Mouse (Mus musculus) heart, adult 2 months (tissue): ENCODE data around the gene Rasa3.

Experiments used
- CTCF ChIP-seq: fragments of 200-600 bp; IDR thresholded peaks from 2 replicates; pipeline ENCODE4 v1.8.1; 2022; ENCODE audit warnings: antibody characterized with exemption, mild to moderate bottlenecking, moderate library complexity
- EP300 ChIP-seq: fragments of 200-500 bp; IDR thresholded peaks from 2 replicates; pipeline ENCODE4 v1.6.1; 2011; ENCODE audit warnings: low read depth, low read length, control low read depth; ENCODE audit not compliant: insufficient read depth
- POLR2A ChIP-seq: fragments of 200-500 bp; IDR thresholded peaks from 2 replicates; pipeline ENCODE4 v1.6.1; 2011; ENCODE audit warnings: mild to moderate bottlenecking, low read depth, low read length, control low read depth; ENCODE audit not compliant: insufficient read depth

- no peak for TF ChIP-seq CTCF
- TF ChIP-seq POLR2A: no peak
- no peak for TF ChIP-seq EP300
Observed at GRCm38 (mm10) chr8:13698281-13698680, 20.9 kb upstream of the Rasa3 start.
